Mouse (Mus musculus) forebrain, embryonic 11.5 days (tissue): ENCODE measurements around the gene Clec16a. TPM values are rescaled to one million over a fixed set of nuclear protein-coding genes. Genes with fewer than 3 reads are reported as not detected.

ENCODE experiments used
- ATAC-seq: fragments of 200-750 bp; cut with Nextera tagmentation; replicated peaks from 2 replicates; pipeline ENCODE4 v1.8.0; 2017; ENCODE audit warnings: moderate TSS enrichment; ENCODE audit not compliant: low FRiP score
- DNase-seq: peaks from one replicate; pipeline ENCODE4 v3.0.0-alpha.2; 2017; ENCODE audit warnings: low spot score
- H3K27ac ChIP-seq: fragments of 300-500 bp; sonication (generic); 2 replicates; pipeline ENCODE4 v1.5.1; 2014; ENCODE audit warnings: low read depth, low read length
- H3K27me3 ChIP-seq: fragments of 300-500 bp; sonication (generic); 2 replicates; pipeline ENCODE4 v1.6.1; 2014; ENCODE audit warnings: mild to moderate bottlenecking, low read length, mixed read lengths; ENCODE audit not compliant: control insufficient read depth, insufficient read depth
- H3K36me3 ChIP-seq: fragments of 300-500 bp; sonication (generic); 2 replicates; pipeline ENCODE4 v1.6.1; 2014; ENCODE audit warnings: mild to moderate bottlenecking, low read length, moderate library complexity, mixed read lengths; ENCODE audit not compliant: control insufficient read depth, insufficient read depth
- H3K4me1 ChIP-seq: fragments of 300-500 bp; sonication (generic); replicated peaks from 2 replicates; pipeline ENCODE4 v1.6.1; 2014; ENCODE audit warnings: low read length, mixed read lengths; ENCODE audit not compliant: control insufficient read depth, insufficient read depth
- H3K4me2 ChIP-seq: fragments of 300-500 bp; sonication (generic); 2 replicates; pipeline ENCODE4 v1.6.1; 2014; ENCODE audit warnings: low read depth, mild to moderate bottlenecking, low read length, moderate library complexity, mixed read lengths; ENCODE audit not compliant: severe bottlenecking
- H3K4me3 ChIP-seq: fragments of 300-500 bp; sonication (generic); 2 replicates; pipeline ENCODE4 v1.5.1; 2014; ENCODE audit warnings: low read depth, low read length
- H3K9ac ChIP-seq: fragments of 300-500 bp; sonication (generic); 2 replicates; pipeline ENCODE4 v1.6.1; 2014; ENCODE audit warnings: low read length
- H3K9me3 ChIP-seq: fragments of 300-500 bp; sonication (generic); 2 replicates; pipeline ENCODE4 v1.6.1; 2016; ENCODE audit warnings: low read length, mixed read lengths; ENCODE audit not compliant: control insufficient read depth
- WGBS: fragments of 180-500 bp; shearing (Covaris S2); extraction: QIAGEN DNeasy Blood & Tissue Kit; methylation state at CpG from one replicate; pipeline ENCODE4 v1.1.7; 2014; 5-methylcytosine and 5-hydroxymethylcytosine counted together
- polyA plus RNA-seq: library from polyadenylated mRNA; unstranded; fragments of >200 nt; fragmentation: Nextera tagmentation; extraction: Ambion mirVana; gene quantifications from 2 replicates; pipeline ENCODE4 v1.2.1, GENCODE M21; 2014

Clec16a gene
- polyA plus RNA-seq, 1 experiment from 2014 or later = 44.6 TPM

GRCm38 (mm10) chr16:10693424-10693823 lies 148.3 kb downstream of the Clec16a start:
- Histone ChIP-seq H3K4me1 (no peaks in the 10 kb centered on the region), H3K9me3 (no peaks in the 10 kb centered on the region), H3K9ac (no peak overlapping the region), H3K36me3 (no peaks in the 10 kb centered on the region), H3K4me2 (no peak overlapping the region), H3K4me3 (no peak overlapping the region), H3K27me3 (no peaks in the 10 kb centered on the region), H3K27ac (no peak overlapping the region)
- WGBS = 81% methylated on average over 1 of the region's 1 CpGs
- ATAC-seq = no peak
- no peak for DNase-seq

DNA sequence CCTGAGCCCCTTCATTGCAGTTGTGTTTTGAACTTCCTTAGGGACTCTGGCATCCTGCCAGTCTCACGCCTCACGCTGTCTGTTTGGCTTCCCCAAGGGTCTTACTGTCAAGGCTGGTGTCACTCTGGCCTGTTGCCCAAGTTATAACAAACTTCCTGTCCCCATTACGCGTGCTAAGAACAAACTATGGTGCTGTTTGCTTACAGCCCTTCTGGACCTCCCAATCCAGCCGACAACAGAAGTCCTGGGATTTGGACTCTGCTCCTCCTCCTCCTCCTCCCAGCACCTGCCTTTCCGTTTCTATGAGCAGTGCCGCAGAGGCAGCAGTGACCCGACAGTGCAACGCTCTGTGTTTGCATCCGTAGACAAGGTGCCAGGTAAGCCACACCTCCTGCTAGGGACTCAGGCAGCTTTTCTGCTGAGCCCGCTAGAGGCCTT lies 149.3 kb downstream of the Clec16a start:
- Histone ChIP-seq H3K4me2 (no peak overlapping the region), H3K9ac (no peak overlapping the region), H3K4me3 (no peak overlapping the region), H3K27me3 (no peaks in the 10 kb centered on the region; the same call in 1 of the 2 replicates), H3K36me3 (no peaks in the 10 kb centered on the region), H3K27ac (no peak overlapping the region), H3K4me1 (no peaks in the 10 kb centered on the region), H3K9me3 (no peaks in the 10 kb centered on the region)
- WGBS = 67% methylated on average over 11 of the region's 11 CpGs
- DNase-seq (no peak), ATAC-seq (no peak)

- Histone ChIP-seq H3K27ac (no peak overlapping the region), H3K4me1 (no peaks in the 10 kb centered on the region), H3K4me2 (no peak overlapping the region), H3K36me3 (no peaks in the 10 kb centered on the region), H3K4me3 (no peak overlapping the region), H3K27me3 (no peaks in the 10 kb centered on the region; the same call in 1 of the 2 replicates), H3K9me3 (no peaks in the 10 kb centered on the region), H3K9ac (no peak overlapping the region)
- 71% methylated on average over 6 of the region's 6 CpGs for WGBS
- DNase-seq = no peak
- no peak for ATAC-seq
Observed at GRCm38 (mm10) chr16:10697861-10698659, 152.9 kb downstream of the Clec16a start.

- H3K9ac ChIP-seq = no peak overlapping the region
- no peaks in the 10 kb centered on the region for H3K4me1 ChIP-seq
- no peaks in the 10 kb centered on the region for H3K9me3 ChIP-seq
- H3K27ac ChIP-seq = no peak overlapping the region
- H3K4me3 ChIP-seq = no peak overlapping the region
- no peak for ATAC-seq
- WGBS = 70% methylated on average over 3 of the region's 3 CpGs
- no peak overlapping the region for H3K4me2 ChIP-seq
- H3K27me3 ChIP-seq = no peaks in the 10 kb centered on the region; the same call in 1 of the 2 replicates
- no peak for DNase-seq
- H3K36me3 ChIP-seq = no peaks in the 10 kb centered on the region
Observed at GRCm38 (mm10) chr16:10699316-10699715, 154.2 kb downstream of the Clec16a start.

DNA sequence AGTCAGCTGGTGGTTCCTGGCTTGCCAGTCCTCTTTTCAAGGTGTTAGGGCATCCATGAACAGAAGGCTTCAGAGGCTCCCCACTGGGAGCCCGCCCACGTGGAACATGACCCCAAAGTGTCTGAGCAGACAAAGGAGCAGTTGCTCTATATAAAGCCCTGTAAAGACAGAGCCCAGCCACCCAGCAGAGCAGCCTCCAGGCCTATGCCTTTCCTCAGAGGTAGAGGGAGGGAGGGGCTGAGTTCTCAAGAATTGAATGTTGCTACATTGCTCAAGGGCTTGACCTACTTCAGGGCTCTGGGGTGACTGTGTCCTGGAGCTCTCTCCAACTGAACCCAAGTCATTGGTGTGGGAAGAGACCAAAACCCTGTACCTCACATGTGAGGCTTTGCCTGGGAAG lies 155.0 kb downstream of the Clec16a start:
- H3K4me1 ChIP-seq = no peaks in the 10 kb centered on the region
- ATAC-seq (no peak), DNase-seq (no peak)
- H3K36me3 ChIP-seq = no peaks in the 10 kb centered on the region
- H3K9ac ChIP-seq = no peak overlapping the region
- no peak overlapping the region for H3K4me2 ChIP-seq
- H3K27me3 ChIP-seq = no peaks in the 10 kb centered on the region; the same call in 1 of the 2 replicates
- no peak overlapping the region for H3K27ac ChIP-seq
- 21% methylated on average over 2 of the region's 2 CpGs for WGBS
- H3K9me3 ChIP-seq = no peaks in the 10 kb centered on the region
- no peak overlapping the region for H3K4me3 ChIP-seq

- no peaks in the 10 kb centered on the region for H3K36me3 ChIP-seq
- no peak for DNase-seq
- H3K9me3 ChIP-seq = no peaks in the 10 kb centered on the region
- no peak overlapping the region for H3K4me3 ChIP-seq
- H3K9ac ChIP-seq = no peak overlapping the region
- H3K4me1 ChIP-seq = no peaks in the 10 kb centered on the region
- no peak overlapping the region for H3K4me2 ChIP-seq
- WGBS = 75% methylated on average over 2 of the region's 2 CpGs
- no peaks in the 10 kb centered on the region; the same call in 1 of the 2 replicates for H3K27me3 ChIP-seq
- H3K27ac ChIP-seq = no peak overlapping the region
- ATAC-seq = no peak
Observed at GRCm38 (mm10) chr16:10702399-10702798, 157.3 kb downstream of the Clec16a start.

DNA sequence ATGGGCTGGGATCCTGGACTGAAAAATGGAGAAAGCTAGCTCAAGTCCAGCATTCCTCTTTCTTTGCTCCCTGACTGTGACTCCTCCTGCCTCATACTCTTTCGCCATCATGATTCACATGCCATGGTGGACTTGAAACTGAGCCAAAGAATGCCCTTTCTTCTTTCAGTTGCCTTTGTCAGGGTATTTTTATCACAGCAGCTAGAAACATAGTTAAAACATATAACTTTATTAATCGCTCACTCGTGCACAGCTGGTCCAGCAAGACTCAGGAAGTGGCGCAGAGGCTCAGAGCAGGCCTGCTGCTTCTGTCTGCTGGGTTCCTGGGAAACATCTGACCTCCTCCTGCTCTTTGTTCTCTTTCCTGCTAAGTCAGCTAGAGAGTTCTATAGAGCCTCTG lies 158.8 kb downstream of the Clec16a start:
- Histone ChIP-seq H3K4me2 (no peak overlapping the region), H3K27me3 (no peaks in the 10 kb centered on the region), H3K4me1 (no peaks in the 10 kb centered on the region), H3K9me3 (no peaks in the 10 kb centered on the region), H3K4me3 (no peak overlapping the region), H3K9ac (no peak overlapping the region), H3K27ac (no peak overlapping the region), H3K36me3 (no peaks in the 10 kb centered on the region)
- ATAC-seq = no peak
- 86% methylated on average over 4 of the region's 4 CpGs for WGBS
- no peak for DNase-seq

DNA sequence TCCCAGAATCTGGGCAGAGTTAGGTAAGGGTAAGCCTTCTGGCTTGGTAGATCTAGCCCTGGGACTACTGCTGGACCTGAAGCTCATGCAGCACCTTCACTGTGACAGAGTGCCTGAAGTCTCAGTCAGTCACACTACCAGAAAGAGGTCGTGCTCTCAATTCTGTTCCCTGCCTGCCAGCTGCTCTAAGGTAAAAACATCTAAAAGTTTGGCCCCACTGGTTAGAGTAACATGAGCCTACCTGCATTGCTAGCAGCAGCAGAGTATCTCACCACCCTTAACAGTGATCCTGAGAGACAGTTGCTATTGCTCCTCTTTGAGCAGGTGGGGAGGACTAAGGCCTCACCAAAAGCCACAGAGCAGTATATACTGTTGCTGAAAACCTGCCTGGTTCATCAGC lies 160.3 kb downstream of the Clec16a start:
- no peak for DNase-seq
- Histone ChIP-seq H3K27ac (no peak overlapping the region), H3K4me2 (no peak overlapping the region), H3K27me3 (no peaks in the 10 kb centered on the region), H3K9ac (no peak overlapping the region), H3K4me1 (no peaks in the 10 kb centered on the region), H3K36me3 (no peaks in the 10 kb centered on the region), H3K4me3 (no peak overlapping the region), H3K9me3 (no peaks in the 10 kb centered on the region)
- 85% methylated on average over 1 of the region's 1 CpGs for whole genome bisulfite sequencing
- no peak for ATAC-seq

GRCm38 (mm10) chr16:10711524-10711923 lies 166.4 kb downstream of the Clec16a start:
- H3K4me1 ChIP-seq = no peaks in the 10 kb centered on the region
- no peaks in the 10 kb centered on the region for H3K9me3 ChIP-seq
- no peaks in the 10 kb centered on the region for H3K27me3 ChIP-seq
- H3K27ac ChIP-seq = no peak overlapping the region
- H3K4me2 ChIP-seq = no peak overlapping the region
- no peak overlapping the region for H3K9ac ChIP-seq
- H3K36me3 ChIP-seq = no peaks in the 10 kb centered on the region
- H3K4me3 ChIP-seq = no peak overlapping the region
- DNase-seq (no peak), ATAC-seq (no peak)
- WGBS = 86% methylated on average over 1 of the region's 1 CpGs
